Comparison of ENCODE assay signal across 9 mouse cellular contexts in genomic region chr15:77920511-77921462, GRCm38 (mm10). TPM values are rescaled to one million over a fixed set of nuclear protein-coding genes. Genes with fewer than 3 reads are reported as not detected.
DNase-seq lines count a peak whose midpoint lies in the region; ATAC-seq and TF ChIP-seq lines count a peak whose summit lies in the region.
"Had no signal": no experiment of that assay in that cellular context is flagged by ENCODE, and none has a peak within 500 bp of the region (broad histone marks: within the 10 kb centered on the region; RNA-seq: fewer than 3 reads in every experiment).

No protein-coding gene starts in this region.

- WGBS in heart, embryonic 10.5 days: 89% methylated on average over 10 of the region's 10 CpGs
- 93% methylated on average over 10 of the region's 10 CpGs for WGBS in thymus, adult 2 months
- WGBS in intestine, embryonic 16.5 days: 78% methylated on average over 10 of the region's 10 CpGs
- 75% methylated on average over 10 of the region's 10 CpGs for WGBS in stomach, embryonic 16.5 days

- H3K9ac ChIP-seq in intestine, embryonic 16.5 days (ENCODE audit: low read depth, low read length): peak overlapping the region; percentile 7; the same call in 1 of the 2 replicates
- no peak overlapping the region for H3K9ac ChIP-seq in stomach, embryonic 16.5 days (ENCODE audit: low read length)

- H3K36me3 ChIP-seq in heart, embryonic 10.5 days: peaks cover 88% of the 10 kb centered on the region
- peaks cover 26% of the 10 kb centered on the region for H3K36me3 ChIP-seq in thymus, adult 2 months (ENCODE audit: control insufficient read depth, insufficient read depth, low read length)
- H3K36me3 ChIP-seq in intestine, embryonic 16.5 days (ENCODE audit: control insufficient read depth, insufficient read depth, low read length): peaks cover 16% of the 10 kb centered on the region; the same call in 1 of the 2 replicates
- H3K36me3 ChIP-seq in stomach, embryonic 16.5 days (ENCODE audit: control insufficient read depth, insufficient read depth, low read length): peaks cover 10% of the 10 kb centered on the region

- H3K4me3 ChIP-seq in heart, embryonic 10.5 days: no peak overlapping the region
- H3K4me3 ChIP-seq in thymus, adult 2 months (ENCODE audit: control insufficient read depth, insufficient read depth, low read length): no peak overlapping the region
- no peak overlapping the region for H3K4me3 ChIP-seq in intestine, embryonic 16.5 days (ENCODE audit: low read length)
- no peak overlapping the region for H3K4me3 ChIP-seq in stomach, embryonic 16.5 days (replicated peaks; ENCODE audit: low read length)

- no peak overlapping the region for H3K4me2 ChIP-seq in intestine, embryonic 16.5 days (ENCODE audit: low read depth, low read length)
- no peak overlapping the region for H3K4me2 ChIP-seq in stomach, embryonic 16.5 days (ENCODE audit: low read depth, low read length)

- no peak for TF ChIP-seq CTCF in thymus, adult 2 months (IDR thresholded peaks at IDR 0.05; ENCODE audit: borderline replicate concordance, control insufficient read depth, extremely low read depth, insufficient read depth, low read length, poor library complexity)

- no peak overlapping the region for H3K27ac ChIP-seq in heart, embryonic 10.5 days
- H3K27ac ChIP-seq in thymus, adult 2 months (ENCODE audit: control insufficient read depth, insufficient read depth, low read length): no peak overlapping the region
- H3K27ac ChIP-seq in intestine, embryonic 16.5 days (ENCODE audit: low read length): no peak overlapping the region; the same call in 1 of the 2 replicates
- H3K27ac ChIP-seq in stomach, embryonic 16.5 days (ENCODE audit: low read length): peak overlapping the region; percentile 43; the same call in 1 of the 2 replicates

- ATAC-seq in intestine, embryonic 16.5 days: no peak
- ATAC-seq in stomach, embryonic 16.5 days (ENCODE audit: insufficient read depth, low FRiP score): no peak

- 0 out of 2 replicates have a peak, but pooled peaks cover 5% of the 10 kb centered on the region for H3K4me1 ChIP-seq in heart, embryonic 10.5 days
- no peaks in the 10 kb centered on the region for H3K4me1 ChIP-seq in thymus, adult 2 months (replicated peaks; ENCODE audit: control insufficient read depth, insufficient read depth, low read length)
- H3K4me1 ChIP-seq in intestine, embryonic 16.5 days (ENCODE audit: control insufficient read depth, insufficient read depth, low read length): peaks cover 9% of the 10 kb centered on the region
- peaks cover 8% of the 10 kb centered on the region; the same call in 1 of the 2 replicates for H3K4me1 ChIP-seq in stomach, embryonic 16.5 days (ENCODE audit: control insufficient read depth, insufficient read depth, low read length)

- H3K9me3 ChIP-seq in heart, embryonic 10.5 days: no peaks in the 10 kb centered on the region
- H3K9me3 ChIP-seq in intestine, embryonic 16.5 days (ENCODE audit: control insufficient read depth, low read length): no peaks in the 10 kb centered on the region
- no peaks in the 10 kb centered on the region for H3K9me3 ChIP-seq in stomach, embryonic 16.5 days (replicated peaks; ENCODE audit: control insufficient read depth, low read length)

- intact Hi-C loops in heart, postnatal 10 days (cut with DNase I): no loop called here

- no peaks in the 10 kb centered on the region for H3K27me3 ChIP-seq in heart, embryonic 10.5 days (ENCODE audit: insufficient read depth, poor library complexity, severe bottlenecking)
- H3K27me3 ChIP-seq in thymus, adult 2 months (ENCODE audit: control insufficient read depth, insufficient read depth, low read length): no peaks in the 10 kb centered on the region
- H3K27me3 ChIP-seq in intestine, embryonic 16.5 days (replicated peaks; ENCODE audit: control insufficient read depth, insufficient read depth, low read length): no peaks in the 10 kb centered on the region
- H3K27me3 ChIP-seq in stomach, embryonic 16.5 days (ENCODE audit: control insufficient read depth, insufficient read depth, low read length): no peaks in the 10 kb centered on the region

- TF ChIP-seq POLR2A in thymus, adult 2 months (IDR thresholded peaks at IDR 0.05; ENCODE audit: control insufficient read depth, extremely low read depth, insufficient read depth, low read length, poor library complexity): no peak

- peak; percentile 41 to 55 for DNase-seq in heart, postnatal 10 days
- DNase-seq in heart, embryonic 10.5 days (ENCODE audit: low spot score): no peak
- peak; percentile 74 for DNase-seq in thymus, postnatal 4 days
- no peak for DNase-seq in thymus, adult 2 months
- no peak for DNase-seq in ovary, postnatal 10 days (ENCODE audit: low spot score)
- no peak for DNase-seq in frontal cortex, postnatal 25 days (ENCODE audit: low spot score in 2 of 2)
- DNase-seq: gastrocnemius, postnatal 36 days had no signal

RNA-seq across cellular contexts. Expression of gene Txn2, which starts 8.0 kb away (rescaled TPM):
- 100 to 1,000 TPM; 200 to 221 TPM for total RNA-seq in heart, postnatal 10 days (2021)
- polyA plus RNA-seq in heart, embryonic 10.5 days (2016; fragmentation: Nextera tagmentation; extraction: Ambion mirVana): 311 and 315 TPM in 2 replicates
- polyA plus RNA-seq in thymus, adult 2 months (2012; rRNA removed): 249 and 253 TPM in 2 replicates
- polyA plus RNA-seq in intestine, embryonic 16.5 days (2015; fragmentation: Nextera tagmentation; extraction: Ambion mirVana): 357 and 388 TPM in 2 replicates
- polyA plus RNA-seq in stomach, embryonic 16.5 days (2015; fragmentation: Nextera tagmentation; extraction: Ambion mirVana): 232 and 253 TPM in 2 replicates

RNA-seq across cellular contexts. Expression of gene Foxred2, which starts 35.7 kb away (rescaled TPM):
- under 1 TPM; 0.20 to 0.38 TPM for total RNA-seq in heart, postnatal 10 days (2021)
- polyA plus RNA-seq in heart, embryonic 10.5 days (2016; fragmentation: Nextera tagmentation; extraction: Ambion mirVana): 1.7 and 2.8 TPM in 2 replicates
- 9.7 and 12.8 TPM in 2 replicates for polyA plus RNA-seq in thymus, adult 2 months (2012; rRNA removed)
- 1.8 and 2.0 TPM in 2 replicates for polyA plus RNA-seq in intestine, embryonic 16.5 days (2015; fragmentation: Nextera tagmentation; extraction: Ambion mirVana)
- 2.9 and 3.3 TPM in 2 replicates for polyA plus RNA-seq in stomach, embryonic 16.5 days (2015; fragmentation: Nextera tagmentation; extraction: Ambion mirVana)

RNA-seq across cellular contexts. Expression of gene Eif3d, which starts 49.8 kb away (rescaled TPM):
- 10 to 100 TPM; 91.8 to 94.0 TPM for total RNA-seq in heart, postnatal 10 days (2021)
- 204 and 225 TPM in 2 replicates for polyA plus RNA-seq in heart, embryonic 10.5 days (2016; fragmentation: Nextera tagmentation; extraction: Ambion mirVana)
- 198 and 205 TPM in 2 replicates for polyA plus RNA-seq in thymus, adult 2 months (2012; rRNA removed)
- polyA plus RNA-seq in intestine, embryonic 16.5 days (2015; fragmentation: Nextera tagmentation; extraction: Ambion mirVana): 166 and 186 TPM in 2 replicates
- 182 and 186 TPM in 2 replicates for polyA plus RNA-seq in stomach, embryonic 16.5 days (2015; fragmentation: Nextera tagmentation; extraction: Ambion mirVana)

Comparison
In these comparisons a context has a peak if more than half of its experiments do, and no peak if none do; other contexts are left out.
1. DNase-seq: peak in heart, postnatal 10 days (2 of 2) and thymus, postnatal 4 days (single experiment); none in heart, embryonic 10.5 days (single experiment), thymus, adult 2 months (single experiment), ovary, postnatal 10 days (single experiment) and frontal cortex, postnatal 25 days (0 of 2).